9 mouse cellular contexts compared by ENCODE assay signal in genomic region chr13:54824111-54824931, GRCm38 (mm10). TPM values are rescaled to one million over a fixed set of nuclear protein-coding genes. Genes with fewer than 3 reads are reported as not detected.
DNase-seq lines count a peak whose midpoint lies in the region; ATAC-seq lines count a peak whose summit lies in the region.
"Had no signal": no experiment of that assay in that cellular context is flagged by ENCODE, and none has a peak within 500 bp of the region (broad histone marks: within the 10 kb centered on the region; RNA-seq: fewer than 3 reads in every experiment).

No protein-coding gene starts in this region.

- H3K27ac ChIP-seq in intestine, embryonic 14.5 days (ENCODE audit: low read depth), result no peak overlapping the region
- H3K27ac ChIP-seq in midbrain, embryonic 12.5 days (replicated peaks), result peak overlapping the region; percentile 47

- no peaks in the 10 kb centered on the region for H3K9me3 ChIP-seq in intestine, embryonic 14.5 days (ENCODE audit: control insufficient read depth, low read length)
- no peaks in the 10 kb centered on the region for H3K9me3 ChIP-seq in midbrain, embryonic 12.5 days

- H3K27me3 ChIP-seq in intestine, embryonic 14.5 days (replicated peaks; ENCODE audit: control insufficient read depth, insufficient read depth, low read length), result no peaks in the 10 kb centered on the region
- H3K27me3 ChIP-seq in midbrain, embryonic 12.5 days, result peaks cover 27% of the 10 kb centered on the region

- 25% methylated on average over 25 of the region's 25 CpGs for WGBS in intestine, embryonic 14.5 days
- 16% methylated on average over 25 of the region's 25 CpGs for WGBS in midbrain, embryonic 12.5 days

- no peak overlapping the region for H3K4me3 ChIP-seq in intestine, embryonic 14.5 days (ENCODE audit: low read depth, low read length)
- peak overlapping the region; percentile 12; the same call in 1 of the 2 replicates for H3K4me3 ChIP-seq in midbrain, embryonic 12.5 days
- H3K4me3 ChIP-seq: erythroblast, embryonic 14.5 days had no signal

- H3K4me2 ChIP-seq in intestine, embryonic 14.5 days (ENCODE audit: low read length), result peak overlapping the region; percentile 36
- H3K4me2 ChIP-seq in midbrain, embryonic 12.5 days (replicated peaks), result peak overlapping the region; percentile 40

- peaks cover 7% of the 10 kb centered on the region; the same call in 1 of the 2 replicates for H3K4me1 ChIP-seq in intestine, embryonic 14.5 days (replicated peaks; ENCODE audit: control insufficient read depth, insufficient read depth, low read length)
- peaks cover 20% of the 10 kb centered on the region for H3K4me1 ChIP-seq in midbrain, embryonic 12.5 days

- H3K36me3 ChIP-seq in intestine, embryonic 14.5 days (ENCODE audit: control insufficient read depth, insufficient read depth, low read length), result no peaks in the 10 kb centered on the region
- H3K36me3 ChIP-seq in midbrain, embryonic 12.5 days, result no peaks in the 10 kb centered on the region

- peak; percentile 18 to 44 for DNase-seq in adrenal gland, adult (ENCODE audit: inconsistent age in 2 of 2, low spot score in 1 of 2)
- no peak for DNase-seq in adrenal gland, adult 18-20 months (ENCODE audit: low spot score in 2 of 2)
- peak; percentile 89 for DNase-seq in cerebellum, adult 8-10 months
- peak; percentile 46 for DNase-seq in gastrocnemius, postnatal 14 days
- no peak for DNase-seq in intestine, embryonic 14.5 days (ENCODE audit: low spot score)
- DNase-seq in left cerebral cortex, adult 11 months (ENCODE audit: low spot score), result no peak
- DNase-seq in layer of hippocampus, adult 18-20 months (ENCODE audit: low spot score in 2 of 2), result no peak

- no peak for ATAC-seq in intestine, embryonic 14.5 days (replicated peaks; ENCODE audit: low FRiP score, low TSS enrichment, low read depth)
- ATAC-seq in midbrain, embryonic 12.5 days (ENCODE audit: low FRiP score, low read depth), result peak; percentile 49; the same call in 1 of the 2 replicates

- intact Hi-C loops in gastrocnemius, postnatal 14 days (cut with DNase I; ENCODE audit: low total_unique reads), result no loop called here

- H3K9ac ChIP-seq in intestine, embryonic 14.5 days (ENCODE audit: low read length), result no peak overlapping the region
- H3K9ac ChIP-seq in midbrain, embryonic 12.5 days (replicated peaks), result 0 out of 2 replicates have a peak overlapping the region, but pooled peaks have one; percentile 20

RNA-seq across cellular contexts. Expression of gene Tspan17, which starts 35.1 kb away (rescaled TPM):
- 10 to 100 TPM; 32.6 to 46.1 TPM for total RNA-seq in adrenal gland, adult 18-20 months (2021)
- 10 to 100 TPM; 23.0 to 25.8 TPM for total RNA-seq in gastrocnemius, postnatal 14 days (2021)
- polyA plus RNA-seq in intestine, embryonic 14.5 days (2014; fragmentation: Nextera tagmentation; extraction: Ambion mirVana), result 9.4 and 10.0 TPM in 2 replicates
- 25.7 and 28.2 TPM in 2 replicates for polyA plus RNA-seq in midbrain, embryonic 12.5 days (2016; fragmentation: Nextera tagmentation; extraction: Ambion mirVana)
- total RNA-seq in layer of hippocampus, adult 18-20 months (2021), result 10 to 100 TPM; 75.8 to 78.0 TPM
- polyA plus RNA-seq: erythroblast, embryonic 14.5 days had no signal

RNA-seq across cellular contexts. Expression of gene Eif4e1b, which starts 40.5 kb away (rescaled TPM):
- total RNA-seq in adrenal gland, adult 18-20 months (2021), result not detected
- total RNA-seq in gastrocnemius, postnatal 14 days (2021), result not detected
- not detected in 2 replicates for polyA plus RNA-seq in intestine, embryonic 14.5 days (2014; fragmentation: Nextera tagmentation; extraction: Ambion mirVana)
- not detected in 2 replicates for polyA plus RNA-seq in midbrain, embryonic 12.5 days (2016; fragmentation: Nextera tagmentation; extraction: Ambion mirVana)
- not detected for total RNA-seq in layer of hippocampus, adult 18-20 months (2021)
- polyA plus RNA-seq: erythroblast, embryonic 14.5 days had no signal

RNA-seq across cellular contexts. Expression of gene Sncb, which starts 57.9 kb away (rescaled TPM):
- total RNA-seq in adrenal gland, adult 18-20 months (2021), result 1 to 10 TPM; 1.8 to 3.3 TPM
- under 1 TPM in 1 of 2 experiments, not detected in 1; 0.18 TPM for total RNA-seq in gastrocnemius, postnatal 14 days (2021)
- 0.18 and 0.43 TPM in 2 replicates for polyA plus RNA-seq in intestine, embryonic 14.5 days (2014; fragmentation: Nextera tagmentation; extraction: Ambion mirVana)
- polyA plus RNA-seq in midbrain, embryonic 12.5 days (2016; fragmentation: Nextera tagmentation; extraction: Ambion mirVana), result 1.4 and 2.2 TPM in 2 replicates
- 100 to 1,000 TPM; 687 to 705 TPM for total RNA-seq in layer of hippocampus, adult 18-20 months (2021)
- polyA plus RNA-seq: erythroblast, embryonic 14.5 days had no signal

Comparison
In these comparisons a context has a peak if more than half of its experiments do, and no peak if none do; other contexts are left out.
1. DNase-seq: peak in adrenal gland, adult (2 of 2), cerebellum, adult 8-10 months (single experiment) and gastrocnemius, postnatal 14 days (single experiment); none in adrenal gland, adult 18-20 months (0 of 2), intestine, embryonic 14.5 days (single experiment), left cerebral cortex, adult 11 months (single experiment) and layer of hippocampus, adult 18-20 months (0 of 2).
2. RNA of gene Sncb, which starts 57.9 kb away (total RNA-seq): 687 to 705 TPM in layer of hippocampus, adult 18-20 months; 1.8 to 3.3 TPM in adrenal gland, adult 18-20 months and 0.18 TPM in gastrocnemius, postnatal 14 days; every median in the first group is over 100 times any median in the second.